In the genomic region with DNA sequence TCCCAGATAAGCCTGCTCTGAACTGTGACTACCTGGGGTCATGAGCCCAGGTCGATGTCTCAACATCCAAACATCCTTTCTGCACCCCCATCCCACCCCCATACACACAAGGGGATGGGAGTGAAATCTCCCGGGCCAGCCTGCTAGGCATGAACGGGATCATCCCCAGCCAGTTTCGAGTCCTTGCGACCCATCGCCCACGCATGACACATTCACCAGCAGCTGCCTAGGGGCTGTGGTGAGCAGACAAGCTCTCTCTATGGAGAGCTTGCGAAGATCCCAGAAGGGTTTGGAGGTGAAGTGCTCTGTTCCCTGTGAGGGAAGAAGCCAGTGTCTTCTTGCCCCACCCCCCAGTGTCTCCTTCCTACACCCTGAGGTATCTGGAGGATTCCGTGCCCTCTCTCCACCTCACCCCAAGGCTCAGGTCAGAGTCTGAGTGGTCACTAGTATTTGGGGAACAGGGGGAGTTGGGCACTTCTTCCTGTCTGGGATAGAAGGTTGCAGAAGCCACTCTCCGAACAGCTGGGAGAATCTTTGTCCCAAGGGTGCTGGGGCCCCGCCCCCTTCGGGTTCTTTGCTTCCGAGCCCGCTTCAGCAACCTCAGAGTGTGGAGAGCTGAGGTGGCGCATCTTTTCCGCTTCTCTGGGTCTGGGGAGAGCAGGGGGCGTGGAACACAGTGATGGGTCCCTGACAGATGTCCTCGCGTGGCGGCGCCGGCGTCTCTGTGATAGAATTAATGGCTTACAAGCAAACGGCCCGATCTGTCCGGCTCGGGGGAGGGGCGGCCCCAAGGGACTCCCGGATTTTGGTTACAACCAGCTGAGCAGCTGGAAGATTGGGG, we compare ENCODE assay signal across 7 mouse cellular contexts. TPM values are rescaled to one million over a fixed set of nuclear protein-coding genes. Genes with fewer than 3 reads are reported as not detected.
A peak's percentile ranks its signal among the peaks of the same experiment; 100 is the strongest.
DNase-seq lines count a peak whose midpoint lies in the region; ATAC-seq lines count a peak whose summit lies in the region.

No protein-coding gene starts in this region.

- H3K9me3 ChIP-seq in heart, embryonic 12.5 days (replicated peaks) = no peaks in the 10 kb centered on the region
- H3K9me3 ChIP-seq in limb, embryonic 10.5 days (replicated peaks) = no peaks in the 10 kb centered on the region

- peak overlapping the region; percentile 20 for H3K4me3 ChIP-seq in heart, embryonic 12.5 days
- H3K4me3 ChIP-seq in limb, embryonic 10.5 days = peak overlapping the region; percentile 18; the same call in 1 of the 2 replicates

- DNase-seq in thymus, postnatal 4 days = peak; percentile 48
- DNase-seq in thymus, adult 18-20 months = no peak
- peak; percentile 44 for DNase-seq in limb, embryonic 10.5 days (ENCODE audit: low spot score)
- DNase-seq in neural tube, embryonic 10.5 days (ENCODE audit: extremely low spot score, low spot score) = peak; percentile 54
- no peak for DNase-seq in urinary bladder, postnatal 14 days (ENCODE audit: low spot score)
- no peak for DNase-seq in layer of hippocampus, adult 11-12 months (ENCODE audit: low spot score)

- no peak for ATAC-seq in heart, embryonic 12.5 days (ENCODE audit: insufficient number of reproducible peaks, low FRiP score)

- H3K27me3 ChIP-seq in heart, embryonic 12.5 days (replicated peaks) = peaks cover 100% of the 10 kb centered on the region
- peaks cover 100% of the 10 kb centered on the region for H3K27me3 ChIP-seq in limb, embryonic 10.5 days (ENCODE audit: low read depth, poor library complexity, severe bottlenecking)

- WGBS in heart, embryonic 12.5 days = 1% methylated on average over 29 of the region's 29 CpGs
- under 1% methylated on average over 29 of the region's 29 CpGs for WGBS in limb, embryonic 10.5 days

- no peaks in the 10 kb centered on the region for H3K36me3 ChIP-seq in heart, embryonic 12.5 days
- H3K36me3 ChIP-seq in limb, embryonic 10.5 days = no peaks in the 10 kb centered on the region

- H3K4me1 ChIP-seq in heart, embryonic 12.5 days (replicated peaks) = peaks cover 44% of the 10 kb centered on the region
- peaks cover 59% of the 10 kb centered on the region for H3K4me1 ChIP-seq in limb, embryonic 10.5 days

- H3K27ac ChIP-seq in heart, embryonic 12.5 days (ENCODE audit: poor library complexity, severe bottlenecking) = no peak overlapping the region
- no peak overlapping the region for H3K27ac ChIP-seq in limb, embryonic 10.5 days

- H3K4me2 ChIP-seq in heart, embryonic 12.5 days = peak overlapping the region; percentile 30

- no peak overlapping the region for H3K9ac ChIP-seq in heart, embryonic 12.5 days

RNA-seq across cellular contexts. Expression of gene Elfn1, which starts 2.2 kb away (rescaled TPM):
- polyA plus RNA-seq in heart, embryonic 12.5 days (2016; fragmentation: Nextera tagmentation; extraction: Ambion mirVana) = 0.05 and 0.22 TPM in 2 replicates
- polyA plus RNA-seq in limb, embryonic 10.5 days (2016; fragmentation: Nextera tagmentation; extraction: Ambion mirVana) = 0.10 and 0.18 TPM in 2 replicates

Comparison
In these comparisons a context has a peak if more than half of its experiments do, and no peak if none do; other contexts are left out.
1. DNase-seq: peak in thymus, postnatal 4 days (single experiment), limb, embryonic 10.5 days (single experiment) and neural tube, embryonic 10.5 days (single experiment); none in thymus, adult 18-20 months (0 of 2), urinary bladder, postnatal 14 days (single experiment) and layer of hippocampus, adult 11-12 months (single experiment).